In the genomic region with DNA sequence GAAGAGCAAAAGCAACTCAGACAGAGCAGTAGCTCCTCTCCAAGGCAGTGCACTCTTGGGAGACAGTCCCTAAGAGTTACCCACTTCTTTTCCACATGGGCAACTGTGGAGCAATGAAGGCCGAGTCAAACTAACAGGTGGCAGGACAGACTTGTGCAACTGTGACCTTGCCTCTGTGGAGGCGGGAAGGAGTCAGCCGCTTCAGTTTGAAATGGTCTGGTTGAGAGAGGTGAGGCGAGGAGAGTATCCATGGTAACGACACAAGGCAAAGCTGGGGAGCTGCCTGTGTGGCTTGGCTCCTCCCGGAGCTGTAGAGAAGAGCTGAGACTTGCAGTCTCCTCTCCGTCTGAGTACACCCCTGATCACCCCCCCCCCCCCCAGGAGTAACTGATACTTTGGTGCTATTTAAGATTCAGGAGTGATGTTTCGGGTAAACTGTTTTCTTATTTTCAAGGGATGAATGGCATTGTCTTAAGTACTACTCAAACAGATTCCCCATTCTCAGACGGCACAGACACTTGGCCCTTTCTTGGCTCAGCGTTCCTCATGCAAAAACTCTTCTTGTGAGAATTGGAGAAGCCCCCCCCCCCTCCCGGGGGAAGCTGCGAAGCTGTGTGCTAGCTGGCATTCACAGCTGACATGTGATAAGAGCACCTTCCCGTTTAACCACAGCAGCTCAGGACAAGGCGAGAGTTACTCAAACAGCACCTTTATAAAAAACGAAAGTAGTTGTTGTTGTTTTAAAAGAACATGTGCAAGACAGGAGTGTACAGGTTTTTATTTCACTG, we compare ENCODE assay signal across 8 mouse cellular contexts. TPM values are rescaled to one million over a fixed set of nuclear protein-coding genes. Genes with fewer than 3 reads are reported as not detected.
A peak's percentile ranks its signal among the peaks of the same experiment; 100 is the strongest.
DNase-seq lines count a peak whose midpoint lies in the region; ATAC-seq lines count a peak whose summit lies in the region.

No protein-coding gene starts in this region.

- peak overlapping the region; percentile 44; the same call in 1 of the 2 replicates for H3K27ac ChIP-seq in forebrain, embryonic 10.5 days
- H3K27ac ChIP-seq in liver, embryonic 11.5 days (ENCODE audit: low read depth, low read length), result no peak overlapping the region

- no peak overlapping the region for H3K4me2 ChIP-seq in liver, embryonic 11.5 days

- DNase-seq in left cerebral cortex, postnatal 14 days (ENCODE audit: low spot score in 2 of 2), result peak; percentile 23 to 56
- DNase-seq in left cerebral cortex, adult 11 months (ENCODE audit: low spot score), result no peak
- peak; percentile 75 for DNase-seq in brain, adult 2 months (ENCODE audit: low read depth, low spot score)
- DNase-seq in forebrain, embryonic 10.5 days (ENCODE audit: extremely low spot score, low spot score), result peak; percentile 36
- DNase-seq in gastrocnemius, postnatal 4 days (ENCODE audit: low spot score in 2 of 2), result no peak
- DNase-seq in liver, embryonic 11.5 days (ENCODE audit: low spot score), result no peak
- no peak for DNase-seq in B cell, adult 2 months

- H3K4me1 ChIP-seq in forebrain, embryonic 10.5 days, result peaks cover 20% of the 10 kb centered on the region
- H3K4me1 ChIP-seq in liver, embryonic 11.5 days (replicated peaks; ENCODE audit: control insufficient read depth, insufficient read depth, low read length), result peaks cover 5% of the 10 kb centered on the region; the same call in 1 of the 2 replicates

- H3K4me3 ChIP-seq in forebrain, embryonic 10.5 days, result no peak overlapping the region; the same call in 1 of the 2 replicates
- no peak overlapping the region for H3K4me3 ChIP-seq in liver, embryonic 11.5 days (ENCODE audit: low read depth, low read length)

- intact Hi-C loops in left cerebral cortex, postnatal 14 days (cut with DNase I), result no loop called here

- no peaks in the 10 kb centered on the region for H3K36me3 ChIP-seq in forebrain, embryonic 10.5 days (replicated peaks)
- no peaks in the 10 kb centered on the region for H3K36me3 ChIP-seq in liver, embryonic 11.5 days (ENCODE audit: control insufficient read depth, insufficient read depth, low read length)

- no peak overlapping the region for H3K9ac ChIP-seq in liver, embryonic 11.5 days (ENCODE audit: low read depth, low read length)

- peaks cover 18% of the 10 kb centered on the region for H3K27me3 ChIP-seq in forebrain, embryonic 10.5 days (ENCODE audit: poor library complexity, severe bottlenecking)
- H3K27me3 ChIP-seq in liver, embryonic 11.5 days (replicated peaks; ENCODE audit: control insufficient read depth, insufficient read depth, low read length), result no peaks in the 10 kb centered on the region; the same call in 1 of the 2 replicates

- ATAC-seq in megakaryocyte progenitor cell, adult 5-6 weeks (replicated peaks; ENCODE audit: poor library complexity), result peak; percentile 65
- ATAC-seq in liver, embryonic 11.5 days (replicated peaks; ENCODE audit: low FRiP score), result no peak

- H3K9me3 ChIP-seq in forebrain, embryonic 10.5 days, result no peaks in the 10 kb centered on the region
- H3K9me3 ChIP-seq in liver, embryonic 11.5 days (ENCODE audit: control insufficient read depth, low read length), result no peaks in the 10 kb centered on the region

- 20% methylated on average over 15 of the region's 15 CpGs for WGBS in forebrain, embryonic 10.5 days
- WGBS in liver, embryonic 11.5 days, result 12% methylated on average over 15 of the region's 15 CpGs

RNA-seq across cellular contexts. Expression of gene Chst1, which starts 54.9 kb away (rescaled TPM):
- 100 to 1,000 TPM; 217 to 239 TPM for total RNA-seq in left cerebral cortex, postnatal 14 days (2021)
- polyA plus RNA-seq in forebrain, embryonic 10.5 days (2016; fragmentation: Nextera tagmentation; extraction: Ambion mirVana), result 5.5 and 5.7 TPM in 2 replicates
- total RNA-seq in megakaryocyte progenitor cell, adult 5-6 weeks (2015), result 0.12 and 0.22 TPM in 2 replicates
- 0.14 TPM in 1 of 2 replicates, not detected in the other for total RNA-seq in megakaryocyte progenitor cell, adult 5-6 weeks (2017)
- 1 to 10 TPM; 7.9 to 8.8 TPM for total RNA-seq in gastrocnemius, postnatal 4 days (2021)
- 1.1 TPM in 2 replicates for polyA plus RNA-seq in liver, embryonic 11.5 days (2014; fragmentation: Nextera tagmentation; extraction: Ambion mirVana)

Comparison
In these comparisons a context has a peak if more than half of its experiments do, and no peak if none do; other contexts are left out.
1. DNase-seq: peak in left cerebral cortex, postnatal 14 days (2 of 2), brain, adult 2 months (single experiment) and forebrain, embryonic 10.5 days (single experiment); none in left cerebral cortex, adult 11 months (single experiment), gastrocnemius, postnatal 4 days (0 of 2), liver, embryonic 11.5 days (single experiment) and B cell, adult 2 months (0 of 2).
2. RNA of gene Chst1, which starts 54.9 kb away (total RNA-seq): 217 to 239 TPM in left cerebral cortex, postnatal 14 days; 7.9 to 8.8 TPM in gastrocnemius, postnatal 4 days and 0.12 to 0.22 TPM in megakaryocyte progenitor cell, adult 5-6 weeks; every median in the first group is over 10 times any median in the second.